Mouse (Mus musculus): ENCODE data around the gene Gfm1.

DNA sequence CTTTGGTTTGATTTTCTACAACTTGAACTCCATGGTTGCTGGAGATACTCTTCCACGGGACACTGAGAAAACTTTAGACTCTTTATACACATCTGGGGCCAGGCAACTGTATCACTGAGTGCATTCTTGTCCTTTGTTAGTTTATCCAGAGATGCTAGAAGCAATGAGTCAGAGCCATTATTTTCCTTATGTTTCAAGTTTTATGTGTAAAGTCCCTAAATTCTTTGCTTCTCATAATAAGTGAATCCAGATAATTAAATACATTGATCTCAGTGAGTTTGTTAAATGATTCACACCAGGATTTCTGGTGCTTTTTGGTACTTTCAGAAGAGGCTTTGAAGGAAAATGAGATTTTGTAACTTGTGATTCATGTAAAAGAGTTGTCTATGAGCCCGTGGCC, 75.4 kb downstream of the Gfm1 start:
- TF ChIP-seq CTCF (IDR thresholded peaks at IDR 0.05; ENCODE audit: extremely low read depth, insufficient read depth, low read length) = no peak
- TF ChIP-seq POLR2A (IDR thresholded peaks at IDR 0.05; ENCODE audit: extremely low read depth, insufficient read depth, low read length) = no peak
